ENCODE assay signal across 8 mouse cellular contexts in genomic region chr1:69242289-69242909, GRCm38 (mm10).
DNase-seq lines count a peak whose midpoint lies in the region; ATAC-seq lines count a peak whose summit lies in the region.

No protein-coding gene starts in this region.

- no peak overlapping the region for H3K9ac ChIP-seq in heart, embryonic 15.5 days
- H3K9ac ChIP-seq in embryonic facial prominence, embryonic 12.5 days, result no peak overlapping the region
- H3K9ac ChIP-seq in hindbrain, embryonic 15.5 days, result peak overlapping the region; percentile 48; the same call in 1 of the 2 replicates
- peak overlapping the region; percentile 60 for H3K9ac ChIP-seq in midbrain, embryonic 14.5 days (replicated peaks; ENCODE audit: low read length)

- peak overlapping the region; percentile 67 for H3K4me2 ChIP-seq in heart, embryonic 15.5 days
- peak overlapping the region; percentile 48 for H3K4me2 ChIP-seq in embryonic facial prominence, embryonic 12.5 days (replicated peaks)
- peak overlapping the region; percentile 72 for H3K4me2 ChIP-seq in hindbrain, embryonic 15.5 days
- H3K4me2 ChIP-seq in midbrain, embryonic 14.5 days (ENCODE audit: low read length), result peak overlapping the region; percentile 68

- no peaks in the 10 kb centered on the region for H3K9me3 ChIP-seq in heart, embryonic 15.5 days (replicated peaks)
- no peaks in the 10 kb centered on the region for H3K9me3 ChIP-seq in embryonic facial prominence, embryonic 12.5 days
- no peaks in the 10 kb centered on the region for H3K9me3 ChIP-seq in hindbrain, embryonic 15.5 days
- H3K9me3 ChIP-seq in midbrain, embryonic 14.5 days (ENCODE audit: control insufficient read depth, low read length), result no peaks in the 10 kb centered on the region

- no peak for DNase-seq in heart, adult 9 months (ENCODE audit: low spot score in 2 of 2)
- DNase-seq in midbrain, embryonic 14.5 days, result no peak
- no peak for DNase-seq in thymus, postnatal 10 days (ENCODE audit: low spot score in 2 of 2)
- no peak for DNase-seq in kidney, adult 18-20 months
- no peak for DNase-seq in urinary bladder, postnatal 36 days (ENCODE audit: low spot score in 2 of 2)

- no peaks in the 10 kb centered on the region for H3K36me3 ChIP-seq in heart, embryonic 15.5 days
- no peaks in the 10 kb centered on the region for H3K36me3 ChIP-seq in embryonic facial prominence, embryonic 12.5 days
- no peaks in the 10 kb centered on the region for H3K36me3 ChIP-seq in hindbrain, embryonic 15.5 days
- H3K36me3 ChIP-seq in midbrain, embryonic 14.5 days (ENCODE audit: control insufficient read depth, insufficient read depth, low read length), result no peaks in the 10 kb centered on the region

- WGBS in heart, embryonic 15.5 days, result 63% methylated on average over 3 of the region's 3 CpGs
- 83% methylated on average over 3 of the region's 3 CpGs for WGBS in embryonic facial prominence, embryonic 12.5 days
- 87% methylated on average over 3 of the region's 3 CpGs for WGBS in hindbrain, embryonic 15.5 days
- 64% methylated on average over 3 of the region's 3 CpGs for WGBS in midbrain, embryonic 14.5 days

- H3K4me3 ChIP-seq in heart, embryonic 15.5 days, result peak overlapping the region; percentile 40
- no peak overlapping the region; the same call in 1 of the 2 replicates for H3K4me3 ChIP-seq in embryonic facial prominence, embryonic 12.5 days
- H3K4me3 ChIP-seq in hindbrain, embryonic 15.5 days, result peak overlapping the region; percentile 43
- peak overlapping the region; percentile 40 for H3K4me3 ChIP-seq in midbrain, embryonic 14.5 days (replicated peaks; ENCODE audit: low read depth, low read length)

- H3K27ac ChIP-seq in heart, embryonic 15.5 days, result no peak overlapping the region
- H3K27ac ChIP-seq in embryonic facial prominence, embryonic 12.5 days, result no peak overlapping the region
- H3K27ac ChIP-seq in hindbrain, embryonic 15.5 days (replicated peaks), result no peak overlapping the region
- H3K27ac ChIP-seq in midbrain, embryonic 14.5 days (replicated peaks; ENCODE audit: low read depth, low read length), result no peak overlapping the region

- ATAC-seq in heart, embryonic 15.5 days (replicated peaks; ENCODE audit: insufficient number of reproducible peaks, insufficient read depth, low FRiP score, low read depth), result no peak
- ATAC-seq in embryonic facial prominence, embryonic 12.5 days (ENCODE audit: insufficient number of reproducible peaks, insufficient read depth, low FRiP score, low TSS enrichment), result 0 out of 2 replicates have a peak, but pooled peaks have one; percentile 10
- 0 out of 2 replicates have a peak, but pooled peaks have one; percentile 27 for ATAC-seq in hindbrain, embryonic 15.5 days (ENCODE audit: low FRiP score, low read depth)
- peak; percentile 17; the same call in 1 of the 2 replicates for ATAC-seq in midbrain, embryonic 14.5 days (ENCODE audit: low FRiP score, low TSS enrichment)

- no peaks in the 10 kb centered on the region for H3K27me3 ChIP-seq in heart, embryonic 15.5 days
- no peaks in the 10 kb centered on the region for H3K27me3 ChIP-seq in embryonic facial prominence, embryonic 12.5 days
- no peaks in the 10 kb centered on the region for H3K27me3 ChIP-seq in hindbrain, embryonic 15.5 days
- H3K27me3 ChIP-seq in midbrain, embryonic 14.5 days (ENCODE audit: control insufficient read depth, insufficient read depth, low read length), result no peaks in the 10 kb centered on the region

- peaks cover 3% of the 10 kb centered on the region; the same call in 1 of the 2 replicates for H3K4me1 ChIP-seq in heart, embryonic 15.5 days (replicated peaks)
- no peaks in the 10 kb centered on the region for H3K4me1 ChIP-seq in embryonic facial prominence, embryonic 12.5 days
- H3K4me1 ChIP-seq in hindbrain, embryonic 15.5 days (replicated peaks), result peaks cover 4% of the 10 kb centered on the region; the same call in 1 of the 2 replicates
- H3K4me1 ChIP-seq in midbrain, embryonic 14.5 days (ENCODE audit: control insufficient read depth, insufficient read depth, low read length), result 0 out of 2 replicates have a peak, but pooled peaks cover 4% of the 10 kb centered on the region

Comparison
In these comparisons a context has a peak if more than half of its experiments do, and no peak if none do; other contexts are left out.
1. H3K9ac ChIP-seq: peak in hindbrain, embryonic 15.5 days (single experiment) and midbrain, embryonic 14.5 days (single experiment); none in heart, embryonic 15.5 days (single experiment) and embryonic facial prominence, embryonic 12.5 days (single experiment).
2. Peak in every context shown above with its lines, with median percentiles within 50 percentile points of each other: H3K4me2 ChIP-seq.